Mouse (Mus musculus) neural tube, embryonic 13.5 days (tissue): Measurements from ENCODE around the gene Entpd8. TPM values are rescaled to one million over a fixed set of nuclear protein-coding genes. Genes with fewer than 3 reads are reported as not detected.

ENCODE experiments used
- ATAC-seq: fragments of 200-750 bp; cut with Nextera tagmentation; 2 replicates; pipeline ENCODE4 v1.8.0; 2017; ENCODE audit warnings: low read depth, mild to moderate bottlenecking, moderate TSS enrichment, moderate library complexity
- H3K27ac ChIP-seq: fragments of 300-500 bp; sonication (generic); replicated peaks from 2 replicates; pipeline ENCODE4 v1.5.1; 2015; ENCODE audit warnings: moderate library complexity, mild to moderate bottlenecking, inconsistent platforms
- H3K27me3 ChIP-seq: fragments of 300-500 bp; sonication (generic); 2 replicates; pipeline ENCODE4 v1.6.1; 2015; ENCODE audit warnings: mild to moderate bottlenecking, inconsistent platforms
- H3K36me3 ChIP-seq: fragments of 300-500 bp; sonication (generic); 2 replicates; pipeline ENCODE4 v1.6.1; 2015; ENCODE audit warnings: mild to moderate bottlenecking, inconsistent platforms
- H3K4me1 ChIP-seq: fragments of 300-500 bp; sonication (generic); replicated peaks from 2 replicates; pipeline ENCODE4 v1.6.1; 2015; ENCODE audit warnings: inconsistent platforms
- H3K4me2 ChIP-seq: fragments of 300-500 bp; sonication (generic); 2 replicates; pipeline ENCODE4 v1.6.1; 2015; ENCODE audit warnings: inconsistent platforms, mild to moderate bottlenecking, moderate library complexity
- H3K4me3 ChIP-seq: fragments of 300-500 bp; sonication (generic); 2 replicates; pipeline ENCODE4 v1.5.1; 2015; ENCODE audit warnings: mild to moderate bottlenecking, inconsistent platforms
- H3K9ac ChIP-seq: fragments of 300-500 bp; sonication (generic); 2 replicates; pipeline ENCODE4 v1.6.1; 2015; ENCODE audit warnings: moderate library complexity, mild to moderate bottlenecking, inconsistent platforms
- H3K9me3 ChIP-seq: fragments of 300-500 bp; sonication (generic); 2 replicates; pipeline ENCODE4 v1.6.1; 2016; ENCODE audit warnings: inconsistent platforms
- WGBS: fragments of 180-500 bp; shearing (Covaris S2); methylation state at CpG from one replicate; pipeline ENCODE4 v1.1.7; 2015; 5-methylcytosine and 5-hydroxymethylcytosine counted together
- polyA plus RNA-seq: library from polyadenylated mRNA; unstranded; fragments of >200 nt; fragmentation: Nextera tagmentation; extraction: Ambion mirVana; gene quantifications from 2 replicates; pipeline ENCODE4 v1.2.1, GENCODE M21; 2015

The Entpd8 gene
- not detected in 2 replicates for polyA plus RNA-seq

GRCm38 (mm10) chr2:25080076-25080475 is at the start of gene Entpd8:
Entpd8 (plus strand) TSS chr2:25080304.
- Histone ChIP-seq H3K9ac (no peak within 1 kb of the TSS), H3K36me3 (no peaks in the 10 kb centered on the region), H3K4me1 (no peaks in the 10 kb centered on the region), H3K4me3 (no peak within 1 kb of the TSS), H3K4me2 (no peak within 1 kb of the TSS), H3K27me3 (no peaks in the 10 kb centered on the region), H3K27ac (no peak within 1 kb of the TSS), H3K9me3 (no peaks in the 10 kb centered on the region)
- ATAC-seq, result no peak
- 69% methylated on average over 5 of the region's 5 CpGs for WGBS

GRCm38 (mm10) chr2:25034994-25035393 is 45.1 kb upstream of the Entpd8 start:
- H3K9ac ChIP-seq, result no peak overlapping the region
- whole genome bisulfite sequencing, result 97% methylated on average over 4 of the region's 4 CpGs

GRCm38 (mm10) chr2:25040089-25040488 is 40.0 kb upstream of the Entpd8 start:
- ATAC-seq, result no peak
- 90% methylated on average over 5 of the region's 5 CpGs for WGBS

More at GRCm38 (mm10) chr2:25034994-25035393, 45.1 kb upstream of the Entpd8 start:
- no peaks in the 10 kb centered on the region for H3K36me3 ChIP-seq
- no peaks in the 10 kb centered on the region for H3K9me3 ChIP-seq
- H3K4me1 ChIP-seq, result no peaks in the 10 kb centered on the region
- H3K27me3 ChIP-seq, result no peaks in the 10 kb centered on the region
- ATAC-seq, result no peak
- H3K4me3 ChIP-seq, result no peak overlapping the region
- no peak overlapping the region for H3K4me2 ChIP-seq
- no peak overlapping the region for H3K27ac ChIP-seq

GRCm38 (mm10) chr2:25050921-25051320 is 29.2 kb upstream of the Entpd8 start:
- H3K4me2 ChIP-seq, result no peak overlapping the region
- no peaks in the 10 kb centered on the region for H3K27me3 ChIP-seq
- ATAC-seq, result no peak
- no peaks in the 10 kb centered on the region for H3K9me3 ChIP-seq
- peaks cover 17% of the 10 kb centered on the region for H3K4me1 ChIP-seq
- H3K27ac ChIP-seq, result no peak overlapping the region
- no peak overlapping the region for H3K9ac ChIP-seq
- no peak overlapping the region for H3K4me3 ChIP-seq
- WGBS, result 85% methylated on average over 7 of the region's 7 CpGs
- H3K36me3 ChIP-seq, result 0 out of 2 replicates have a peak, but pooled peaks cover 4% of the 10 kb centered on the region

More at GRCm38 (mm10) chr2:25040089-25040488, 40.0 kb upstream of the Entpd8 start:
- H3K36me3 ChIP-seq, result no peaks in the 10 kb centered on the region
- H3K9ac ChIP-seq, result no peak overlapping the region
- no peak overlapping the region for H3K4me2 ChIP-seq
- H3K27me3 ChIP-seq, result no peaks in the 10 kb centered on the region
- H3K27ac ChIP-seq, result no peak overlapping the region
- H3K9me3 ChIP-seq, result no peaks in the 10 kb centered on the region
- no peak overlapping the region for H3K4me3 ChIP-seq
- no peaks in the 10 kb centered on the region for H3K4me1 ChIP-seq

DNA sequence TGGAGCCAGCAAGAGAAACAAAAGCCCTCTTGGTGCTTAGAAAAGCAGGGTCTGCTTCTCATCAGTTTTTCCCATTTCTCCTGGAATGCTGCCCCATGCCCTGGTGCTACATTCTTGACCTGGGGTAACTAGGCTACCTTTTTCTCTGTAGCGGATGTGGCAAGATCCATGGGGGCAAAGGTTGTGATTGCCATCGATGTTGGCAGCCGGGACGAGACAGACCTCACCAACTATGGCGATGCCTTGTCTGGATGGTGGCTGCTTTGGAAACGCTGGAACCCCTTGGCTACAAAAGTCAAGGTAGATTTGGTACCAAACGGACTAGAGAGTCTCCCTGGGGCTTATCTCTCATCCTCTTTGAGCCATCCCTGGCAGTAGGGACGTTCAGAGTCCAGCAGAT is 28.7 kb upstream of the Entpd8 start:
- peaks cover 9% of the 10 kb centered on the region; the same call in 1 of the 2 replicates for H3K36me3 ChIP-seq
- no peaks in the 10 kb centered on the region for H3K9me3 ChIP-seq
- H3K27ac ChIP-seq, result no peak overlapping the region
- ATAC-seq, result no peak
- H3K27me3 ChIP-seq, result no peaks in the 10 kb centered on the region
- no peak overlapping the region for H3K9ac ChIP-seq
- WGBS, result 86% methylated on average over 8 of the region's 8 CpGs
- H3K4me3 ChIP-seq, result no peak overlapping the region
- no peak overlapping the region for H3K4me2 ChIP-seq
- peaks cover 22% of the 10 kb centered on the region for H3K4me1 ChIP-seq

GRCm38 (mm10) chr2:25053101-25053500 is 27.0 kb upstream of the Entpd8 start:
- Histone ChIP-seq H3K27me3 (no peaks in the 10 kb centered on the region), H3K9me3 (no peaks in the 10 kb centered on the region), H3K36me3 (peaks cover 24% of the 10 kb centered on the region), H3K9ac (no peak overlapping the region), H3K4me2 (no peak overlapping the region), H3K4me1 (peaks cover 26% of the 10 kb centered on the region), H3K27ac (no peak overlapping the region), H3K4me3 (no peak overlapping the region)
- 93% methylated on average over 6 of the region's 6 CpGs for WGBS
- ATAC-seq, result no peak

DNA sequence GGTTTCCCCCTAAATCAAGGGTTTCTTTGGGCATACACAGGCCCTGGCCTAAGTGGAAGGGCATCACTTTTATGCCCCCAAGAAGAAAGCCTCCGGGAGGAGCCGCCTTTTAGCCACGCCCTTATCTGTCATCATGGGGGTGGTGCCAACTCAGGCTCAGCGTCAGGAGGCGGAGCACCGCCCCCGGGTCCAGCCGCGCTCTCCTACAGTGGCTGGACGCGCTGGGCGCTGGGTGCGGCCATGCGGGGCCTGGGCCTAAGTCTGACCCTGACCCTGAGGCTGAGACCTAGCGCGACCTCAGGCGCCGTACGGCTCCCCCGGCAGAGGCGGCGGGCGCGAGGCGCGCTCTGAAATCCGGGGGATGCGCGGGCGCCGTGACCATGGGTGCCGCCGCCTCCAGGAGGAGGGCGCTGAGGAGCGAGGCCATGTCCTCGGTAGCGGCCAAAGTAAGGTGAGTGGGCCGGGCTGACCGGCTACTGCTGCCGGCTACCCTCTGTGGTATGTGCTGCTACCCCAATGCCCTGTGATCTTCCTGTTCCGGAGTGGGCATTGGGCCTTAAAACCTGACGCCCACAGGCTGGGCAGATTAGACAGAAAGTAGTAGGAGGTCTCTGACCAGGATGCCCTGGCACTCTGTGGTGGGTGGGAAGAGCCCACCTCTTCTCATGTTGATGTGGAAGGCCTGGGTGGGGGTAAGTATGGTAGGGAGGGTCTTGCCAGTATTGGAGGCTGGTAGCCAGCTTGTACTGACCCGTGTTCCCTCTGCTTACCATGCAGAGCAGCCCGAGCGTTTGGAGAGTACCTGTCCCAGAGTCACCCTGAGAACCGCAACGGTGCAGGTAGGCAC is 25.7 kb upstream of the Entpd8 start, which contains the start of gene Nsmf:
Gene Nsmf, plus strand, starts transcription at position 135 of the 847 bp plus-strand sequence.
- WGBS, result 5% methylated on average over 47 of the region's 47 CpGs
- peaks cover 26% of the 10 kb centered on the region for H3K4me1 ChIP-seq
- peak; percentile 91 for ATAC-seq
- H3K4me3 ChIP-seq, result peak within 1 kb of the TSS; percentile 59
- peak within 1 kb of the TSS; percentile 83 for H3K4me2 ChIP-seq
- H3K36me3 ChIP-seq, result peaks cover 36% of the 10 kb centered on the region
- H3K27me3 ChIP-seq, result no peaks in the 10 kb centered on the region
- peak within 1 kb of the TSS; percentile 77 for H3K9ac ChIP-seq
- H3K27ac ChIP-seq, result peak within 1 kb of the TSS; percentile 7
- H3K9me3 ChIP-seq, result no peaks in the 10 kb centered on the region

DNA sequence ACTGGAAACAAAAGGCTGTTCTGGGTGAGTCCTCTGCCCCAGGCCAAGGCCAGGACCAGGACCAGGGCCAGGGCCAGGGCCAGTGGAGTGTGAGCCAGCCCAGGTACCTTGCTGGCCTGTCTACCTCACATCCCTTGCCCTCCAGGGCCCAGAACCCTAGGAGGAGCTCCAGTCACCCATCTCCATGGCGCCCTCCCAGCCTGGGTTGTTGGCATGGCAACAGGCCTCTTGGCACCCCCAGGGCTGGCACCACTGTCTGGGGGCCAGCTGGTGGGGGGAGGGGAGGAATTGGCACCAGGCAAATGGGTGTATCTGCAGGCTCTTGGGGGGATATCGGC is 25.1 kb upstream of the Entpd8 start:
- Histone ChIP-seq H3K4me2 (peak overlapping the region; percentile 83), H3K27me3 (no peaks in the 10 kb centered on the region), H3K4me3 (peak overlapping the region; percentile 59), H3K4me1 (peaks cover 26% of the 10 kb centered on the region), H3K27ac (peak overlapping the region; percentile 7), H3K36me3 (peaks cover 42% of the 10 kb centered on the region), H3K9ac (peak overlapping the region; percentile 77), H3K9me3 (no peaks in the 10 kb centered on the region)
- peak; percentile 45 for ATAC-seq
- WGBS, result 20% methylated on average over 2 of the region's 2 CpGs

- 0 out of 2 replicates have a peak, but pooled peaks have one; percentile 4 for ATAC-seq
- Histone ChIP-seq H3K9me3 (no peaks in the 10 kb centered on the region), H3K4me3 (peak overlapping the region; percentile 59), H3K4me1 (peaks cover 26% of the 10 kb centered on the region), H3K9ac (peak overlapping the region; percentile 77), H3K36me3 (peaks cover 48% of the 10 kb centered on the region), H3K4me2 (peak overlapping the region; percentile 83), H3K27me3 (no peaks in the 10 kb centered on the region), H3K27ac (no peak overlapping the region)
- WGBS, result 90% methylated on average over 21 of the region's 21 CpGs
Measured at GRCm38 (mm10) chr2:25055409-25056155, 24.5 kb upstream of the Entpd8 start.

- WGBS, result 95% methylated on average over 7 of the region's 7 CpGs
- Histone ChIP-seq H3K9me3 (no peaks in the 10 kb centered on the region), H3K4me3 (no peak overlapping the region), H3K36me3 (peaks cover 77% of the 10 kb centered on the region), H3K4me1 (peaks cover 25% of the 10 kb centered on the region), H3K4me2 (no peak overlapping the region), H3K27me3 (no peaks in the 10 kb centered on the region), H3K9ac (no peak overlapping the region), H3K27ac (no peak overlapping the region)
- no peak for ATAC-seq
Measured at GRCm38 (mm10) chr2:25058926-25059325, 21.2 kb upstream of the Entpd8 start.

DNA sequence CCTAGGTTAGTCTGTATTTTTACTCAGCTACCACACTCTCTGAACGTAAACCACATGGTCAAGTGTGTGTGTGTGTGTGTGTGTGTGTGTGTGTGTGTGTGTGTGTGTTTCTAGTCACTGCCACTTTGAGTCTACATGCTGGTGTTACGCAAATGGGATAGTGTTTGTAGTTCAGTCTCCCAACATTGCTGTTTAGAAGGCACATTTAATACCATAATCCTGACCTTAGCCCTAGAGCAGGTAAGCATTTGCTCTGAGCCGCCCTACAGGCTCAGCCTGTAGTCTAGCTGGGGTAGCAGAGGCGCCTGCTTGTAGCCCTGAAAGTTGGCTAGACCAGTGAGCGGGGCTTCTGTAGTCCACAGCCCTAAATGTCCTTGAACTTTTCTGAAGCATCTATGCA is 16.6 kb upstream of the Entpd8 start:
- Histone ChIP-seq H3K27me3 (no peaks in the 10 kb centered on the region), H3K27ac (no peak overlapping the region), H3K4me3 (no peak overlapping the region), H3K4me2 (no peak overlapping the region), H3K9me3 (no peaks in the 10 kb centered on the region), H3K36me3 (peaks cover 49% of the 10 kb centered on the region), H3K9ac (no peak overlapping the region), H3K4me1 (no peaks in the 10 kb centered on the region)
- ATAC-seq, result no peak
- 92% methylated on average over 5 of the region's 5 CpGs for WGBS

- ATAC-seq, result no peak
- Histone ChIP-seq H3K9me3 (no peaks in the 10 kb centered on the region), H3K9ac (no peak overlapping the region), H3K36me3 (peaks cover 42% of the 10 kb centered on the region), H3K4me1 (no peaks in the 10 kb centered on the region), H3K27ac (no peak overlapping the region), H3K4me2 (no peak overlapping the region), H3K4me3 (no peak overlapping the region), H3K27me3 (no peaks in the 10 kb centered on the region)
- 92% methylated on average over 1 of the region's 1 CpGs for WGBS
Measured at GRCm38 (mm10) chr2:25064285-25064684, 15.8 kb upstream of the Entpd8 start.
